Mouse (Mus musculus): ENCODE data around the gene Alppl2.

Alppl2 gene

DNA sequence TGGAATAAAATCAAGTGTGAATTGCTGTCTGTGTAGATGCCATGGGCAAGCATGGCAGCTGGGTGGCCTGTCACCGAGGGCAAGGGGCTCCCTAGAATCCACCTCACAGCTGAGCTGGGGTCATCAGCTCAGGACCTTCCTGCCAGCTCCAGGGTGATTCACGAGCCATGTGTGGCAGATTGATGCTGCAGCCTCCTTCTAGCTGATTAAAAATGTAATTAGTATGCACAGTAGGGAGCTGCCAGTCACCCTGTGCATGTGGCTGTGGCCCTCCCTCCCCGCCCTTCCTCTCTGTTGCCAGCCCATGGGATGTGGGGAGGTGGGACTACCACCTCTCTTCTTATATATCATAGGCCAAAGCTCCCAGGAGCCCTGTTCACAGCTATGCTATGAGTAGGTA, 39.7 kb downstream of the Alppl2 start:
- DNase-seq (ENCODE audit: low read depth): no peak

DNA sequence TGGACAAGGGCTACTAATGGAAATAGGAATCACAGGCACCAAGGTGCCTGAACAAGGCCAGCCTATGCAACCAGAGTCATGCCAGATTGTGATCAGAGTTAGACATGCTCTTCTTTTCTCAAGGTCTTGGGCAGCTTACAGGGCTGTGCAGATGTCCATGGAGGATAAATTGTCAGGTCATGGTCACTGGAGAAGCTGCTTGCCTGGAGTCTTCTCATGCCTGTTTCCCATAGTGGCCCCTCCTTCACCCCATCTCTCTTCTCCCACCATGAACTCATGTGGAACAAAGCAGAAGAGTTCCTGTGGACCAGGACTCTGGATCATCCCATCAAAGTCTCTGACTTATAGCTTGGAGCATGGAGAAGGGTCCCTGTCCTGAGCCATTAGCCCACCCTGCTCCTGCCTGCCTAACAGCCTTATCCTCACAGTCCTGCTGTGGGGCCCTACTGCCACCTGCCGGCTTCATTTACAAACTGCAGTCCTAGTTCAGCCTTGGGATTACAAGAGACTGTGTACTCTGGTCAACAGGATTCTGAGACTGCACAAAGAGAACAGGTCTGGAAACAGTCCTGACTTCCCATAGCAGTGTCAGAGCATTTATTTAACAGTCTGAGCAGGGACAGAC, 47.8 kb downstream of the Alppl2 start:
- DNase-seq (ENCODE audit: low read depth): peak; percentile 12

DNA sequence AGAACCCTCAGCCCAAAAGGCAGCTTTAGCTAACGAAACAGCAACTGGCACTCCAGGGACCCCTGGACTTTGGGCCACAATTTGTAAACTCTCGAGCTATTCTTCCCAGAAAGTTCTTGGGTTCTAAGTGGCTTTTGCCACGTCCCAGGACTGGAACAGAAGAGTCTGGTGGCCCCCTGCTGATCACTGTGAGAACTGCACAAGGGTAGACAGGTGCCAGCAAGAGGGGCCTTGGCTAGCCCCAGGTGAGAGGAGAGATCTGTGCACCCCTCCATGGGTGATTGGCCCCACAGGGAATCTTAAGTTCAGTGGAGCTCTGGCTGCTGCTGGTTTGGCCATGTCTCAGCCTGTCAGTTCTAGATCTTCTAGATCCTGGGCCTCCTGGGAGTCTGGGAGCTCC, 48.6 kb downstream of the Alppl2 start:
- DNase-seq (ENCODE audit: low read depth): peak; percentile 24

- no peak for DNase-seq (ENCODE audit: low read depth)
Measured at GRCm38 (mm10) chr1:87038477-87039070, 51.2 kb downstream of the Alppl2 start.
